Mouse (Mus musculus) bone marrow, adult 2 months (tissue): ENCODE data around the gene Poglut1. TPM values are rescaled to one million over a fixed set of nuclear protein-coding genes. Genes with fewer than 3 reads are reported as not detected.
A peak's percentile ranks its signal among the peaks of the same experiment; 100 is the strongest.

Experiments used
- H3K27ac ChIP-seq: fragments of 200-500 bp; 2 replicates; pipeline ENCODE4 v1.5.1; 2012; ENCODE audit warnings: low read depth, mild to moderate bottlenecking, control low read depth, inconsistent platforms, low read length; ENCODE audit not compliant: control insufficient read depth, poor library complexity, insufficient read depth
- H3K4me1 ChIP-seq: fragments of 200-500 bp; 2 replicates; pipeline ENCODE4 v1.6.1; 2011; ENCODE audit warnings: low read length; ENCODE audit not compliant: control insufficient read depth, insufficient read depth
- H3K4me3 ChIP-seq: fragments of 200-500 bp; replicated peaks from 2 replicates; pipeline ENCODE3; 2011; ENCODE audit warnings: mild to moderate bottlenecking, low read depth, low read length, control low read depth; ENCODE audit not compliant: control insufficient read depth
- CTCF ChIP-seq: fragments of 200-500 bp; IDR thresholded peaks from 2 replicates; pipeline ENCODE4 v1.5.1; 2011; ENCODE audit warnings: low read length, control low read depth; ENCODE audit not compliant: control insufficient read depth, insufficient read depth
- POLR2A ChIP-seq: fragments of 200-500 bp; IDR thresholded peaks from 2 replicates; pipeline ENCODE4 v1.6.1; 2011; ENCODE audit warnings: low read depth, mild to moderate bottlenecking, control low read depth, low read length, borderline replicate concordance; ENCODE audit not compliant: control insufficient read depth
- WGBS: fragments of 180-500 bp; shearing (Covaris S2); methylation state at CpG from one replicate; pipeline ENCODE4 v1.1.7; 2018; 5-methylcytosine and 5-hydroxymethylcytosine counted together
- polyA plus RNA-seq: library from polyadenylated mRNA; stranded (reverse); fragments of >200 nt; gene quantifications from 2 replicates; pipeline ENCODE4 v1.2.4, GENCODE M21; 2011; ENCODE audit warnings: low replicate concordance; ENCODE audit not compliant: missing spikeins, insufficient read depth, insufficient read length

Gene Poglut1
- polyA plus RNA-seq, 1 experiment, result 12.0 TPM

- Histone ChIP-seq H3K27ac (no peak overlapping the region), H3K4me1 (peaks cover 2% of the 10 kb centered on the region; the same call in 1 of the 2 replicates), H3K4me3 (no peak overlapping the region)
- WGBS, result 81% methylated on average over 5 of the region's 5 CpGs
- TF ChIP-seq POLR2A (no peak), CTCF (no peak)
Observed at GRCm38 (mm10) chr16:38587163-38587562, 37.1 kb upstream of the Poglut1 start.

GRCm38 (mm10) chr16:38585186-38585585 is 35.1 kb upstream of the Poglut1 start:
- 53% methylated on average over 5 of the region's 5 CpGs for WGBS
- Histone ChIP-seq H3K4me1 (peaks cover 2% of the 10 kb centered on the region; the same call in 1 of the 2 replicates), H3K27ac (no peak overlapping the region), H3K4me3 (no peak overlapping the region)
- TF ChIP-seq CTCF, result no peak
- TF ChIP-seq POLR2A, result no peak

- H3K4me1 ChIP-seq, result peaks cover 2% of the 10 kb centered on the region; the same call in 1 of the 2 replicates
- no peak for TF ChIP-seq CTCF
- TF ChIP-seq POLR2A, result no peak
- H3K4me3 ChIP-seq, result no peak overlapping the region
- 85% methylated on average over 7 of the region's 7 CpGs for WGBS
- no peak overlapping the region for H3K27ac ChIP-seq
Observed at GRCm38 (mm10) chr16:38584761-38585160, 34.7 kb upstream of the Poglut1 start.

- 93% methylated on average over 3 of the region's 3 CpGs for WGBS
- H3K4me3 ChIP-seq, result no peak overlapping the region
Observed at GRCm38 (mm10) chr16:38571481-38571880, 21.4 kb upstream of the Poglut1 start.

GRCm38 (mm10) chr16:38568192-38568591 is 18.1 kb upstream of the Poglut1 start:
- WGBS, result 92% methylated on average over 5 of the region's 5 CpGs
- Histone ChIP-seq H3K4me3 (no peak overlapping the region), H3K4me1 (no peaks in the 10 kb centered on the region), H3K27ac (no peak overlapping the region)
- TF ChIP-seq POLR2A (no peak), CTCF (no peak)

More at GRCm38 (mm10) chr16:38571481-38571880, 21.4 kb upstream of the Poglut1 start:
- Histone ChIP-seq H3K4me1 (no peaks in the 10 kb centered on the region), H3K27ac (no peak overlapping the region)
- no peak for TF ChIP-seq POLR2A
- no peak for TF ChIP-seq CTCF

GRCm38 (mm10) chr16:38563516-38563915 is 13.5 kb upstream of the Poglut1 start:
- Histone ChIP-seq H3K4me1 (no peaks in the 10 kb centered on the region; the same call in 1 of the 2 replicates), H3K4me3 (no peak overlapping the region), H3K27ac (no peak overlapping the region)
- WGBS, result 24% methylated on average over 10 of the region's 10 CpGs
- TF ChIP-seq CTCF (no peak), POLR2A (no peak)

GRCm38 (mm10) chr16:38562968-38563327 is 12.9 kb upstream of the Poglut1 start:
- H3K27ac ChIP-seq, result peak overlapping the region; percentile 41
- H3K4me1 ChIP-seq, result no peaks in the 10 kb centered on the region; the same call in 1 of the 2 replicates
- TF ChIP-seq CTCF, result no peak
- no peak for TF ChIP-seq POLR2A
- H3K4me3 ChIP-seq, result peak overlapping the region; percentile 90
- under 1% methylated on average over 25 of the region's 25 CpGs for WGBS

GRCm38 (mm10) chr16:38562131-38562967 is 12.3 kb upstream of the Poglut1 start:
- WGBS, result 5% methylated on average over 37 of the region's 37 CpGs
- Histone ChIP-seq H3K27ac (peak overlapping the region; percentile 41), H3K4me1 (no peaks in the 10 kb centered on the region; the same call in 1 of the 2 replicates), H3K4me3 (peak overlapping the region; percentile 90)
- TF ChIP-seq POLR2A (peak; percentile 83), CTCF (no peak)

- WGBS, result 81% methylated on average over 3 of the region's 3 CpGs
- Histone ChIP-seq H3K27ac (no peak within 1 kb of the TSS), H3K4me3 (no peak within 1 kb of the TSS), H3K4me1 (no peaks in the 10 kb centered on the region; the same call in 1 of the 2 replicates)
- TF ChIP-seq POLR2A (no peak), CTCF (no peak)
Observed at GRCm38 (mm10) chr16:38558221-38558748, 8.2 kb upstream of the Poglut1 start, which contains the start of gene Tmem39a. Gene Tmem39a, plus strand, starts transcription at chr16:38558698.
